Mouse (Mus musculus) stomach, embryonic 16.5 days (tissue): ENCODE results near the gene Habp4. TPM values are rescaled to one million over a fixed set of nuclear protein-coding genes. Genes with fewer than 3 reads are reported as not detected.

Experiments
- polyA plus RNA-seq: library from polyadenylated mRNA; unstranded; fragments of >200 nt; fragmentation: Nextera tagmentation; extraction: Ambion mirVana; gene quantifications from 2 replicates; pipeline ENCODE4 v1.2.1, GENCODE M21; 2015

Gene Habp4
- polyA plus RNA-seq, 1 experiment from 2014 or later, result 15.4 TPM

Other genes with a start within 250 kb of the Habp4 start
- gene Hsd17b3, start 72.6 kb upstream of the Habp4 start, polyA plus RNA-seq, result not detected in 2 replicates
- gene Slc35d2, start 32.5 kb upstream of the Habp4 start, polyA plus RNA-seq, result 6.2 and 7.2 TPM in 2 replicates
- 17.8 and 20.1 TPM in 2 replicates for gene Zfp367, start 8.6 kb upstream of the Habp4 start, polyA plus RNA-seq
- gene Cdc14b, start 113.5 kb downstream of the Habp4 start, polyA plus RNA-seq, result 25.2 and 28.9 TPM in 2 replicates
- gene Aaed1, start 150.9 kb downstream of the Habp4 start, polyA plus RNA-seq, result 55.2 and 61.7 TPM in 2 replicates
- 240 and 250 TPM in 2 replicates for gene Ctsl, start 209.1 kb downstream of the Habp4 start, polyA plus RNA-seq